Mouse (Mus musculus): Measurements from ENCODE around the gene Ptprs. TPM values are rescaled to one million over a fixed set of nuclear protein-coding genes. Genes with fewer than 3 reads are reported as not detected.

Gene Ptprs
- polyA plus RNA-seq, 1 experiment from 2014 or later: 95.6 TPM

GRCm38 (mm10) chr17:56472733-56473610 lies 3.3 kb downstream of the Ptprs start:
- Histone ChIP-seq H3K4me3 (replicated peaks) (peak overlapping the region; percentile 85), H3K9me3 (replicated peaks) (peaks cover 3% of the 10 kb centered on the region; the same call in 1 of the 2 replicates), H3K4me2 (peak overlapping the region; percentile 98), H3K27me3 (peaks cover 38% of the 10 kb centered on the region), H3K27ac (no peak overlapping the region), H3K9ac (peak overlapping the region; percentile 88), H3K4me1 (peaks cover 95% of the 10 kb centered on the region), H3K36me3 (0 out of 2 replicates have a peak, but pooled peaks cover 2% of the 10 kb centered on the region)
- WGBS: 3% methylated on average over 50 of the region's 50 CpGs
- ATAC-seq (replicated peaks; ENCODE audit: low FRiP score): no peak

GRCm38 (mm10) chr17:56472121-56472520 lies 4.2 kb downstream of the Ptprs start:
- peak overlapping the region; percentile 85 for H3K4me3 ChIP-seq (replicated peaks)
- no peak overlapping the region for H3K27ac ChIP-seq
- H3K36me3 ChIP-seq: 0 out of 2 replicates have a peak, but pooled peaks cover 2% of the 10 kb centered on the region
- no peak for ATAC-seq (replicated peaks; ENCODE audit: low FRiP score)
- H3K4me2 ChIP-seq: peak overlapping the region; percentile 98
- WGBS: 13% methylated on average over 16 of the region's 16 CpGs
- no peak overlapping the region; the same call in 1 of the 2 replicates for H3K9ac ChIP-seq
- peaks cover 3% of the 10 kb centered on the region; the same call in 1 of the 2 replicates for H3K9me3 ChIP-seq (replicated peaks)
- H3K4me1 ChIP-seq: peaks cover 95% of the 10 kb centered on the region
- peaks cover 35% of the 10 kb centered on the region for H3K27me3 ChIP-seq

- peaks cover 98% of the 10 kb centered on the region for H3K4me1 ChIP-seq
- WGBS: 79% methylated on average over 5 of the region's 5 CpGs
- H3K4me3 ChIP-seq (replicated peaks): no peak overlapping the region
- H3K27ac ChIP-seq: 0 out of 2 replicates have a peak overlapping the region, but pooled peaks have one; percentile 91
- H3K4me2 ChIP-seq: no peak overlapping the region
- no peak for ATAC-seq (replicated peaks; ENCODE audit: low FRiP score)
- H3K27me3 ChIP-seq: peaks cover 32% of the 10 kb centered on the region
- H3K9ac ChIP-seq: no peak overlapping the region
- H3K36me3 ChIP-seq: 0 out of 2 replicates have a peak, but pooled peaks cover 2% of the 10 kb centered on the region
- no peaks in the 10 kb centered on the region for H3K9me3 ChIP-seq (replicated peaks)
Measured at GRCm38 (mm10) chr17:56471136-56471535, 5.1 kb downstream of the Ptprs start.

DNA sequence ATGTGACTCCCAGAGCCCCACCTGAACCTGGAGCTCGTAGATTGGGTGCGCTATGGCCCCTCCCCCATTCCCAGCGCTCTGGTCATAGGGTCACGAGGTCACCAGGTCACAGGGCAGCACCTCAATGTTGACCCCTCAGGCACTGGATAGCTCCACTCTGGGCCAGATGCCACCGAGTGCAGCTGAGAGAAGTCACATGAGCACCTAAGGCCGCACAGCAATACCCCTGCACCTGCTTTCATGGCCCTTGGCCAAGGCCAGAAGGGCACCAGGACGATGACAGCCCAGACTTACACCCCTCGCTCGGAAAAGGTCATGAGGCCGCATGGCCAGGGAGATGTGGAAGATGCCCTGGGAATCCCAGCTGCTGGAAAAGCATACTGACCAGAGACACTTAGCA lies 5.7 kb downstream of the Ptprs start:
- Histone ChIP-seq H3K4me2 (peak overlapping the region; percentile 63), H3K36me3 (0 out of 2 replicates have a peak, but pooled peaks cover 2% of the 10 kb centered on the region), H3K27me3 (peaks cover 32% of the 10 kb centered on the region), H3K27ac (peak overlapping the region; percentile 91), H3K4me1 (peaks cover 97% of the 10 kb centered on the region), H3K4me3 (replicated peaks) (peak overlapping the region; percentile 38), H3K9me3 (replicated peaks) (no peaks in the 10 kb centered on the region), H3K9ac (0 out of 2 replicates have a peak overlapping the region, but pooled peaks have one; percentile 41)
- 9% methylated on average over 10 of the region's 10 CpGs for WGBS
- no peak for ATAC-seq (replicated peaks; ENCODE audit: low FRiP score)

DNA sequence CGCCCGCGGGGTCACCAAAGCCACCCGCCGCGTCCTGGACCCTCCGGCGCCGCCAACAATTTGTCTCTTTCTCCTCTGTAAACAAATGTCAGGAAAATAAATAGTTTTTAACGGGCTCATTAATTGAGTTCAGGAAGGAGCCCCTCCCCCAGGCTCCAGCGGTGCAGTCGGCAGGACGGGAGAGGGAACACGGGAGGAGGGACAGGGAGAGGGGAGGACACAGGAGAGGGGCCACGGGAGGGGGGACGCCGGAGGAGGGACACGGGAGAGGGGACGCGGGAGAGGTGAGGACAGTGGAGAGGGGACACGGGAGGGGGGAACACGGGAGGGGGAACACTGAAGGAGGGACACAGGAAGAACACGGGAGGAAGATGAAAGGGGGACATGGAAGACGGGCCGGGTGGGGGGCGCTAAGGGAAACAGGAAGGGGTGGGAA lies 6.3 kb downstream of the Ptprs start:
- no peaks in the 10 kb centered on the region for H3K9me3 ChIP-seq (replicated peaks)
- peak overlapping the region; percentile 41; the same call in 1 of the 2 replicates for H3K9ac ChIP-seq
- ATAC-seq (replicated peaks; ENCODE audit: low FRiP score): peak; percentile 31

GRCm38 (mm10) chr17:56469275-56469674 lies 7.0 kb downstream of the Ptprs start:
- Histone ChIP-seq H3K27me3 (peaks cover 23% of the 10 kb centered on the region), H3K9ac (peak overlapping the region; percentile 41; the same call in 1 of the 2 replicates), H3K36me3 (0 out of 2 replicates have a peak, but pooled peaks cover 2% of the 10 kb centered on the region), H3K27ac (peak overlapping the region; percentile 91), H3K4me2 (peak overlapping the region; percentile 63), H3K9me3 (replicated peaks) (no peaks in the 10 kb centered on the region), H3K4me1 (peaks cover 97% of the 10 kb centered on the region), H3K4me3 (replicated peaks) (peak overlapping the region; percentile 38)
- peak; percentile 26 for ATAC-seq (replicated peaks; ENCODE audit: low FRiP score)
- 22% methylated on average over 8 of the region's 8 CpGs for WGBS

More for the DNA sequence above, 6.3 kb downstream of the Ptprs start:
- peaks cover 97% of the 10 kb centered on the region for H3K4me1 ChIP-seq
- H3K27me3 ChIP-seq: peaks cover 30% of the 10 kb centered on the region
- 0 out of 2 replicates have a peak, but pooled peaks cover 2% of the 10 kb centered on the region for H3K36me3 ChIP-seq
- under 1% methylated on average over 26 of the region's 26 CpGs for WGBS
- peak overlapping the region; percentile 38 for H3K4me3 ChIP-seq (replicated peaks)
- H3K27ac ChIP-seq: peak overlapping the region; percentile 91
- peak overlapping the region; percentile 63 for H3K4me2 ChIP-seq

DNA sequence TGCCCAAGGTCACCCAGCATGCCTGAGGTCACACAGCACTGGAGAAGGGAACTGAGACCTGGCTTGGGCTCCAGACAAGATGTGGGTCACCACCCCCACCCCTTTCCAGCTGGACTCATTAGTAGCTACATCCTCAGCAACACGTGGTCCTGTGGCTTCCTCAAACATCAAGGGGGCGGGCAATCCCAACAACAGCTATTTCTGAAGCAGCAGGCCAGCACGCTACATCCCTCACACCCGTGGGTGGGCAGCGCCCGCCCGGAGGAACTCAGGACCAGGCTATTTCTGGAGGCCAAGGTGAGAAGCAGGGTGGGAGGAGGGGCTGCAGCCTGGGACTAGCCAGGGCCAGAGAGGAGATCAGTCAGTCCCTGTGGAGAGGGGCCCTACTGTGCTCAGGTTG lies 7.4 kb downstream of the Ptprs start:
- Histone ChIP-seq H3K4me2 (peak overlapping the region; percentile 63), H3K9me3 (replicated peaks) (no peaks in the 10 kb centered on the region), H3K27me3 (peaks cover 18% of the 10 kb centered on the region), H3K4me1 (peaks cover 95% of the 10 kb centered on the region), H3K4me3 (replicated peaks) (no peak overlapping the region), H3K27ac (peak overlapping the region; percentile 91), H3K36me3 (0 out of 2 replicates have a peak, but pooled peaks cover 2% of the 10 kb centered on the region), H3K9ac (no peak overlapping the region)
- ATAC-seq (replicated peaks; ENCODE audit: low FRiP score): no peak
- 40% methylated on average over 7 of the region's 7 CpGs for WGBS

DNA sequence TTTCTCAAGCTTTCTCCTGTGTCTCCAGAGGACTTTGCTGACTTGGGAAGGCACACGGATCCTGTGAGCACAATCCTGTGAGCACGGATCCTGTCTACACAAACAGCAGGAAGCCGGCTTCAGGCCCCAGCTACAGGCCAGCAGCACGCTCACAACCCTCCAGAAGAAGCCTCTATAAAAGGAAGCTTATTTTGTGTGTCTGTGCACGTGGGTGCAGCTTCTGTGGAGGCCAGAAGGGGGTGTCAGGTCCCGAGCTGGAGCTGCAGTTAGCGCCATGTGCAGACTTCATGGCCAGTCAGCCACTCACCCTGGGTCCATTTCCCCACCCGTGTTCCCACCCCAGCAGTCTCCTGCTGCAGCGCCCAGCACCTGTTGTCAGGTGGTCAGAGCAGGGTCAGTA lies 7.9 kb downstream of the Ptprs start:
- 92% methylated on average over 9 of the region's 9 CpGs for WGBS
- no peak overlapping the region for H3K4me2 ChIP-seq
- ATAC-seq (replicated peaks; ENCODE audit: low FRiP score): no peak

GRCm38 (mm10) chr17:56467456-56467884 lies 8.8 kb downstream of the Ptprs start:
- WGBS: 38% methylated on average over 7 of the region's 7 CpGs
- ATAC-seq (replicated peaks; ENCODE audit: low FRiP score): no peak
- H3K36me3 ChIP-seq: 0 out of 2 replicates have a peak, but pooled peaks cover 2% of the 10 kb centered on the region
- no peak overlapping the region for H3K4me3 ChIP-seq (replicated peaks)
- peaks cover 95% of the 10 kb centered on the region for H3K4me1 ChIP-seq
- H3K27ac ChIP-seq: peak overlapping the region; percentile 91
- no peaks in the 10 kb centered on the region for H3K9me3 ChIP-seq (replicated peaks)
- peaks cover 5% of the 10 kb centered on the region; the same call in 1 of the 2 replicates for H3K27me3 ChIP-seq
- peak overlapping the region; percentile 42 for H3K4me2 ChIP-seq
- 0 out of 2 replicates have a peak overlapping the region, but pooled peaks have one; percentile 21 for H3K9ac ChIP-seq

More for the DNA sequence above, 7.9 kb downstream of the Ptprs start:
- H3K9ac ChIP-seq: no peak overlapping the region
- H3K9me3 ChIP-seq (replicated peaks): no peaks in the 10 kb centered on the region
- no peak overlapping the region for H3K4me3 ChIP-seq (replicated peaks)
- H3K36me3 ChIP-seq: 0 out of 2 replicates have a peak, but pooled peaks cover 2% of the 10 kb centered on the region
- H3K4me1 ChIP-seq: peaks cover 95% of the 10 kb centered on the region
- peak overlapping the region; percentile 91 for H3K27ac ChIP-seq
- H3K27me3 ChIP-seq: peaks cover 14% of the 10 kb centered on the region

- H3K4me2 ChIP-seq: no peak overlapping the region
- ATAC-seq (replicated peaks; ENCODE audit: low FRiP score): no peak
- H3K4me1 ChIP-seq: peaks cover 87% of the 10 kb centered on the region
- no peak overlapping the region for H3K4me3 ChIP-seq (replicated peaks)
- H3K9me3 ChIP-seq (replicated peaks): no peaks in the 10 kb centered on the region
- 60% methylated on average over 6 of the region's 6 CpGs for WGBS
- peak overlapping the region; percentile 48; the same call in 1 of the 2 replicates for H3K27ac ChIP-seq
- no peak overlapping the region for H3K9ac ChIP-seq
- no peaks in the 10 kb centered on the region for H3K27me3 ChIP-seq
- H3K36me3 ChIP-seq: 0 out of 2 replicates have a peak, but pooled peaks cover 2% of the 10 kb centered on the region
Measured at GRCm38 (mm10) chr17:56466747-56467146, 9.5 kb downstream of the Ptprs start.

DNA sequence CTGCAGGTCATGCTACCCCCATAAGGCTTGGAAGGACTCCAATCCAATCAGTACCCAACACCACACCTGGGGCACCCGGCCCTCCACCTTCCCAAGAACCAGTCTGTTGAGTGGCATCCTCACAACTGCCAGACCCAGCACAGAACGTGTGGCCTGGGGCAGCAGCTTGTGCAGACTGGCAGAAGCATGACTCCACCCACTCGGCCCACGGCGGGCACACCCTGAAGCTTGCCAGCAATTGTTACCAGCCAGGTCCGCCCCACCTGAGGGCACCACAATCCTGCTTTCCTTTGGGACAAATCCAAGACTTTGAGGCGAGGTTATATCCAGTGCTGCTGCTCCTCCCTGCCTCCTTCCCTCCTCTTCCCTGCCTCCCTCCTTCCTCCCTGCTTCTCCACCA lies 11.5 kb downstream of the Ptprs start:
- no peak for ATAC-seq (replicated peaks; ENCODE audit: low FRiP score)
- H3K36me3 ChIP-seq: 0 out of 2 replicates have a peak, but pooled peaks cover 2% of the 10 kb centered on the region
- H3K9me3 ChIP-seq (replicated peaks): no peaks in the 10 kb centered on the region
- WGBS: 81% methylated on average over 7 of the region's 7 CpGs
- no peak overlapping the region for H3K4me2 ChIP-seq
- peaks cover 86% of the 10 kb centered on the region for H3K4me1 ChIP-seq
- H3K27me3 ChIP-seq: no peaks in the 10 kb centered on the region
- no peak overlapping the region for H3K4me3 ChIP-seq (replicated peaks)
- no peak overlapping the region for H3K9ac ChIP-seq
- no peak overlapping the region for H3K27ac ChIP-seq

Measured in kidney, embryonic 15.5 days (tissue).